In the genomic region with DNA sequence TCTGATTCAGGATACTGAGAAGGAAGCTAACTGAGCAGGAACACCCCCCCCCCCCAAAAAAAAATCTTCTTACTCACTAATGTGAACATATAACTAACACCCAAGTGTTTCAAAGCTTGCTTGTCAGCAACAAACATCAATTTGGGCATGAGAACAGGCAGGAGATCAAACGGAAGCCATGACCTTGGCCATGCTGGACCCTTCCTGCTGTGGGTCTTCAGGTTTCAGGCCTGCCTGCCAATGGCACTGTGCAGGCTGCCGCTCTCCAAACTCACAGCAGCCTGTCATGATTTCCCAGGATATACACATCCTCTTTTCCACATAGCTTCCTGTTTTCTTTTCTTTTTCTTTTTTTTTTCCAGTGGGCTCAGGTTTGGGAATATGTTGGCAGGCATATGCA, we compare ENCODE assay signal across 16 mouse cellular contexts.
"Had no signal": no experiment of that assay in that cellular context is flagged by ENCODE, and none has a peak within 500 bp of the region (broad histone marks: within the 10 kb centered on the region; RNA-seq: fewer than 3 reads in every experiment).

No protein-coding gene starts in this region.

- ATAC-seq: lung, postnatal 0 days; midbrain, embryonic 13.5 days had no signal

- H3K4me3 ChIP-seq: left cerebral cortex, adult 2 months; limb, embryonic 10.5 days; liver, embryonic 15.5 days; midbrain, embryonic 13.5 days; myocyte; neural tube, embryonic 15.5 days had no signal

- H3K27ac ChIP-seq: left cerebral cortex, adult 2 months; limb, embryonic 10.5 days; liver, embryonic 15.5 days; midbrain, embryonic 13.5 days; neural tube, embryonic 15.5 days had no signal

- H3K9ac ChIP-seq: liver, embryonic 15.5 days; midbrain, embryonic 13.5 days; neural tube, embryonic 15.5 days had no signal

- H3K4me1 ChIP-seq: limb, embryonic 10.5 days; liver, embryonic 15.5 days; midbrain, embryonic 13.5 days; neural tube, embryonic 15.5 days had no signal

- H3K4me2 ChIP-seq: liver, embryonic 11.5 days; liver, embryonic 15.5 days; midbrain, embryonic 13.5 days; neural tube, embryonic 15.5 days had no signal

- H3K9me3 ChIP-seq: limb, embryonic 10.5 days; liver, embryonic 15.5 days; midbrain, embryonic 13.5 days; neural tube, embryonic 15.5 days had no signal

- DNase-seq: kidney, postnatal 25 days; lung, adult 2 months; lung, postnatal 36 days; right cerebral cortex, adult 18-20 months; right cerebral cortex, postnatal 4 days; spleen, adult 18-20 months; thymus, adult 18-20 months; thymus, postnatal 14 days had no signal

- H3K36me3 ChIP-seq: liver, embryonic 15.5 days; midbrain, embryonic 13.5 days; neural tube, embryonic 15.5 days had no signal

- H3K27me3 ChIP-seq: liver, embryonic 15.5 days; midbrain, embryonic 13.5 days; neural tube, embryonic 15.5 days had no signal
